Mouse (Mus musculus): ENCODE data around the gene Carns1. TPM values are rescaled to one million over a fixed set of nuclear protein-coding genes. Genes with fewer than 3 reads are reported as not detected.

Gene Carns1
- polyA plus RNA-seq (2014; fragmentation: Nextera tagmentation; extraction: Ambion mirVana), result 2.0 TPM in 2 replicates

DNA sequence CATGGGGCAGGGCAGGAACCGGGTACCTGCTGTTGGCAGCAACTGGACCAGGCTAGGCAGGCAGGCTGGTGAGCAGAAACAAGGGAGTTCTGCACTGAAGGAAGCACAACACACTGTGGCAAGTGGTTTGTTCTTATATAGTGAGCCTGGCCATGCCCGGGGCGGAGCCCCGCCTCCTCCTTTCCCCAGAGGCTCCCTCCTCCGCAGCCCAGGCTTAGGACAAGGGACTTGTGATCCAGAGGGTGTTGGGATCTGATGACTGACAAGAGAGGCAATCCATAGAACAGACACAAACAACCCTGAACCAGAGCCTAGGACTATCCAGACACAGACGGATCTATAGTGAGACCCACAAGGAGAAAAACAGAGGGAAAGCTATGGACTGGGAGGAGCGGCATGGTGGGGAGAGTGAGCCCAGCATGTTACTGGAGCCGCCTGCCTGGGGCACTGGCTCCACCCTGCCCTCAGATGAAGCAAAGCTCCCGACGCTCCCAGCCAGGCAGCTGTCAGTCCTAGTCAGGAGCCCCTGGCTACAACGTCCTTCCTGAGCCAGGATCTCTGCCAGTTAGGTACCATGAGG lies at the start of gene Carns1:
TSS of gene Carns1 (minus strand) at position 112 of the 580 bp plus-strand sequence.
- H3K27me3 ChIP-seq (ENCODE audit: control insufficient read depth, insufficient read depth, low read length), result no peaks in the 10 kb centered on the region
- H3K9me3 ChIP-seq (replicated peaks; ENCODE audit: control insufficient read depth, low read length), result no peaks in the 10 kb centered on the region
- 3% methylated on average over 11 of the region's 11 CpGs for WGBS
- H3K27ac ChIP-seq (replicated peaks; ENCODE audit: low read depth, low read length), result no peak within 1 kb of the TSS
- no peaks in the 10 kb centered on the region for H3K36me3 ChIP-seq (replicated peaks; ENCODE audit: control insufficient read depth, insufficient read depth, low read depth, low read length)
- ATAC-seq (replicated peaks; ENCODE audit: insufficient number of reproducible peaks, low FRiP score, low TSS enrichment, low read depth), result peak; percentile 68; the same call in 1 of the 2 replicates
- DNase-seq (ENCODE audit: low spot score), result peak; percentile 27
- peak within 1 kb of the TSS; percentile 33 for H3K9ac ChIP-seq (replicated peaks; ENCODE audit: low read length)
- H3K4me3 ChIP-seq (ENCODE audit: low read depth, low read length), result no peak within 1 kb of the TSS
- H3K4me1 ChIP-seq (ENCODE audit: control insufficient read depth, insufficient read depth, low read length), result peaks cover 3% of the 10 kb centered on the region; the same call in 1 of the 2 replicates
- peak within 1 kb of the TSS; percentile 33 for H3K4me2 ChIP-seq (ENCODE audit: low read depth, low read length)

DNA sequence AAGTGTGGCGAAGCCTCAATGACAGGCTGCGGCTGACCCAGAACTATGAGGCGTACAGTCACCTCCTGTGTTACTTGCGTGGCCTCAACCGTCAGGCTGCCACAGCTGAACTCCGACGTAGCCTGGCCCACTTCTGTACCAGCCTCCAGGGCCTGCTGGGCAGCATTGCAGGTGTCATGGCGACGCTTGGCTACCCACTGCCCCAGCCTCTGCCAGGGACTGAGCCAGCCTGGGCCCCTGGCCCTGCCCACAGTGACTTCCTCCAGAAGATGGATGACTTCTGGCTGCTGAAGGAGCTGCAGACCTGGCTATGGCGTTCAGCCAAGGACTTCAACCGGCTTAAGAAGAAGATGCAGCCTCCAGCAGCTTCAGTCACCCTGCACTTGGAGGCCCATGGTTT lies 46.9 kb upstream of the Carns1 start:
- ATAC-seq (replicated peaks; ENCODE audit: insufficient number of reproducible peaks, low FRiP score, low TSS enrichment, low read depth) (no peak), DNase-seq (ENCODE audit: low spot score) (no peak)
- WGBS, result 82% methylated on average over 11 of the region's 11 CpGs
- H3K27me3 ChIP-seq (ENCODE audit: control insufficient read depth, insufficient read depth, low read length), result no peaks in the 10 kb centered on the region
- H3K4me3 ChIP-seq (ENCODE audit: low read depth, low read length), result no peak overlapping the region
- H3K27ac ChIP-seq (replicated peaks; ENCODE audit: low read depth, low read length), result no peak overlapping the region
- H3K4me2 ChIP-seq (ENCODE audit: low read depth, low read length), result no peak overlapping the region
- no peaks in the 10 kb centered on the region for H3K36me3 ChIP-seq (replicated peaks; ENCODE audit: control insufficient read depth, insufficient read depth, low read depth, low read length)
- H3K4me1 ChIP-seq (ENCODE audit: control insufficient read depth, insufficient read depth, low read length), result peaks cover under 1% of the 10 kb centered on the region
- H3K9me3 ChIP-seq (replicated peaks; ENCODE audit: control insufficient read depth, low read length), result no peaks in the 10 kb centered on the region
- no peak overlapping the region for H3K9ac ChIP-seq (replicated peaks; ENCODE audit: low read length)

DNA sequence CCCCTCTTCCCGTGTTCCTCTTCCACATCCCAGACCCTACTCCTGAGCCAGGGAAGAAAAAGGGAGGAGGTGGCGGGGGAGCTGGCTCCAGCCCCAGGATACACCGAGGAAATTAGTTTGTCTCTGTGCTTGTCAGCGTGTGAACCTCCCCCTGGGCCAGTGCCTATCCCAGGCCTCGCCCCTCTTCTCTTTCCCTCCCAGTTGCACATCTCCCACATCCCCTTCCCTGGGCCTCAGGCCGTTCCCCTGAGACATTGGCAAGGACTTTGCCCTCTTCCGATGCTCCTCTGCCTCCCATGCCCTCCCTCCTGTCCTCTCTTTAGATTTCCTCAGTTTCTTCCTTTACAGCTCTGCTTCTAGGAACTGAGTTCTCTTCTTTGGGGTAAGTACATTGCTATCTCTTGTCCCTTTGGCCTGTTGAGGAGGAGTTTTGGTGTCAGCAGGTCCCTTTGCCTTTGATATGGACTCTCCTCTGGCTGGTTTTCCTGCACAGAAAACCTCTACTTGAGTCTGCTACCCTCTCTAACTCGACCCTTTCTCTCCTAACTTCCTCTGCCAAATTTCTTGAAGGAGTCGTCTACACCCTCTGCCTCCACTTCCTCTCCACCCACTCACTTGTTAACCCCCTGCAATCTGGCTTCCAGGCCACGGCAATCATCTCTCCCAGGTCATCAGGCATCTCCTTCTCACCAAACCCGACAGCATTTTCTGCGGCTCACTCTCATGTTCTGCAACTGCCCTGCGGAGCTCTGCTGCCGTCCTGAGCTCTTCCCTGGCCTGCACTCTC lies 45.9 kb upstream of the Carns1 start:
- H3K4me3 ChIP-seq (ENCODE audit: low read depth, low read length), result no peak overlapping the region
- H3K9ac ChIP-seq (replicated peaks; ENCODE audit: low read length), result no peak overlapping the region
- H3K27me3 ChIP-seq (ENCODE audit: control insufficient read depth, insufficient read depth, low read length), result no peaks in the 10 kb centered on the region
- DNase-seq (ENCODE audit: low spot score) (no peak), ATAC-seq (replicated peaks; ENCODE audit: insufficient number of reproducible peaks, low FRiP score, low TSS enrichment, low read depth) (no peak)
- 38% methylated on average over 14 of the region's 14 CpGs for WGBS
- no peak overlapping the region for H3K4me2 ChIP-seq (ENCODE audit: low read depth, low read length)
- H3K27ac ChIP-seq (replicated peaks; ENCODE audit: low read depth, low read length), result no peak overlapping the region
- no peaks in the 10 kb centered on the region for H3K9me3 ChIP-seq (replicated peaks; ENCODE audit: control insufficient read depth, low read length)
- peaks cover 6% of the 10 kb centered on the region for H3K4me1 ChIP-seq (ENCODE audit: control insufficient read depth, insufficient read depth, low read length)
- no peaks in the 10 kb centered on the region for H3K36me3 ChIP-seq (replicated peaks; ENCODE audit: control insufficient read depth, insufficient read depth, low read depth, low read length)

DNA sequence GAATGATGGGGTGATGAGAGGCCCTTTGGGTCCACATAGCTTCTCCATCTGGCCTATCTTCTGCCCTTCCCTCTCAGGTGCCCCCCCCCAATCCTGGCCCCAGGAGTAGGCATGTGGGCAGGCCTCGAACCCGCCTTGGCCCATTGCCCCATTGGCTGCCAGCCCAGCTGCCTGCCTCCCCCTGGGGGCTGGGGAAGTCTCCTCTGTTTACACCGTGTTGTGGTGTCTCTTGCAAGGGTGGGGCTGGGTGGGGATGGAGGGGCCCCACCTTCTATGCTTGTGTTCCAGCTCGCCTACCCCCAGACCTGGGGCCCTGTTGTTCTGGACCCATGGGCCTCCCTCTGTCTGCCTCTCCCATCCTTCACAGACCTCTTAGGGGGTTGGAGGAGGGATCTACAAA lies 45.1 kb upstream of the Carns1 start:
- no peak overlapping the region for H3K27ac ChIP-seq (replicated peaks; ENCODE audit: low read depth, low read length)
- no peak overlapping the region for H3K4me2 ChIP-seq (ENCODE audit: low read depth, low read length)
- H3K4me3 ChIP-seq (ENCODE audit: low read depth, low read length), result no peak overlapping the region
- no peaks in the 10 kb centered on the region for H3K27me3 ChIP-seq (ENCODE audit: control insufficient read depth, insufficient read depth, low read length)
- H3K36me3 ChIP-seq (replicated peaks; ENCODE audit: control insufficient read depth, insufficient read depth, low read depth, low read length), result no peaks in the 10 kb centered on the region
- DNase-seq (ENCODE audit: low spot score) (no peak), ATAC-seq (replicated peaks; ENCODE audit: insufficient number of reproducible peaks, low FRiP score, low TSS enrichment, low read depth) (no peak)
- WGBS, result 62% methylated on average over 4 of the region's 4 CpGs
- H3K4me1 ChIP-seq (ENCODE audit: control insufficient read depth, insufficient read depth, low read length), result peaks cover 10% of the 10 kb centered on the region
- H3K9me3 ChIP-seq (replicated peaks; ENCODE audit: control insufficient read depth, low read length), result no peaks in the 10 kb centered on the region
- no peak overlapping the region for H3K9ac ChIP-seq (replicated peaks; ENCODE audit: low read length)

DNA sequence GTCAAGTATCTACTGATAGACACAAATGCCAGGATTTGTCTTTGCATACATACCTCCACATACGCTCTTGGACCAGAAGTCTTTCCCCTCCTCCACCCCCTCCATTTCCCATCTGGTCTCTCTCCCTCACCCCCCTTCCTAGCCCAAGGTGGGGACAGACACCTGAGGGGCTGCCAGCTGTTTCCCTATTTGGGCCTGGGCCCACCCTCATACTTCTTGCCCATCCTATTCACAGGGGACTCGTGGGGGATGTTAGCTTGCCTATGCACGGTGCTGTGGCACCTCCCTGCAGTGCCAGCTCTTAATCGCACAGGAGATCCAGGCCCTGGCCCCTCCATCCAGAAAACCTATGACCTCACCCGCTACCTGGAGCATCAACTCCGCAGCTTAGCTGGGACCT lies 44.7 kb upstream of the Carns1 start:
- Histone ChIP-seq H3K36me3 (replicated peaks; ENCODE audit: control insufficient read depth, insufficient read depth, low read depth, low read length) (no peaks in the 10 kb centered on the region), H3K27ac (replicated peaks; ENCODE audit: low read depth, low read length) (no peak overlapping the region), H3K4me2 (ENCODE audit: low read depth, low read length) (no peak overlapping the region), H3K4me3 (ENCODE audit: low read depth, low read length) (no peak overlapping the region), H3K4me1 (ENCODE audit: control insufficient read depth, insufficient read depth, low read length) (peaks cover 12% of the 10 kb centered on the region), H3K27me3 (ENCODE audit: control insufficient read depth, insufficient read depth, low read length) (no peaks in the 10 kb centered on the region), H3K9me3 (replicated peaks; ENCODE audit: control insufficient read depth, low read length) (no peaks in the 10 kb centered on the region), H3K9ac (replicated peaks; ENCODE audit: low read length) (no peak overlapping the region)
- DNase-seq (ENCODE audit: low spot score) (no peak), ATAC-seq (replicated peaks; ENCODE audit: insufficient number of reproducible peaks, low FRiP score, low TSS enrichment, low read depth) (no peak)
- WGBS, result 88% methylated on average over 6 of the region's 6 CpGs

DNA sequence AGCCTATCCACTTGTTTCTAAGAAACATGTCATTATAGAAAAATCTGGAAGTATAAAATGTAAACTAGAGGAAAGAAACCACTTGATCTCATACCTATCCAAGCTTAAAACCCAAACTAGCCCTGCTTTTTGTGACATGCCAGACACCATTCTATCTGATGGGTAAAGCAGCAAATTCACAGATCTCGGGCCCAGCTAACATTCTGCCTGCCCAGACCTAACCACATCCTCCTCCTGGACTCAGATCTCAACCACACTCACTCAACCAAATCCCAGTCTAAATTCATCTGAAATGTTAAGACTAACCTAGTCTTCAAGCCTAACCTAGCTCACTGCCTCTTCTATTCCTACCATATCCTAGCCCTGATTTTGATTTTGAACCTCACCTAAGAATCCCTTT lies 43.5 kb upstream of the Carns1 start:
- Histone ChIP-seq H3K4me3 (ENCODE audit: low read depth, low read length) (no peak overlapping the region), H3K27ac (replicated peaks; ENCODE audit: low read depth, low read length) (no peak overlapping the region), H3K27me3 (ENCODE audit: control insufficient read depth, insufficient read depth, low read length) (no peaks in the 10 kb centered on the region), H3K9me3 (replicated peaks; ENCODE audit: control insufficient read depth, low read length) (no peaks in the 10 kb centered on the region), H3K4me2 (ENCODE audit: low read depth, low read length) (no peak overlapping the region), H3K36me3 (replicated peaks; ENCODE audit: control insufficient read depth, insufficient read depth, low read depth, low read length) (no peaks in the 10 kb centered on the region), H3K4me1 (ENCODE audit: control insufficient read depth, insufficient read depth, low read length) (peaks cover 12% of the 10 kb centered on the region), H3K9ac (replicated peaks; ENCODE audit: low read length) (no peak overlapping the region)
- no peak for ATAC-seq (replicated peaks; ENCODE audit: insufficient number of reproducible peaks, low FRiP score, low TSS enrichment, low read depth)
- 63% methylated on average over 1 of the region's 1 CpGs for WGBS
- DNase-seq (ENCODE audit: low spot score), result no peak

DNA sequence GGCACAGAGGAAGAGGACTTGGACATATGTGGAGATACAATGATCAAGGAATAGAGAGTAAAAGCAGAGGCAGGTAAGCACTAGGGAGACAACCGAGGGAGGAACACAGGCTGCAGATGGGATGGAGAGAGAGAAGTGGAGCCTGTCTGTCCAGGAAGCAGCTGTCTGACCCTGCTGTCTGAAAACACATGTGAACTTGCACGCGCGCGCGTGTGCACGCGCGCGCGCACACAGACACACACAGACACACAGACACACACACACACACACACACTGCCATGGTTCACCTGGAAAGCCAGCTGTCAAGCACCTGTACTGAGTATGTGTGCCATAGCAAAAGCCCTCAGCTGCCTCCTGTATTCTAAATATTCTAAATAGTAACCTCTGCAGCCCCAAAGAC lies 43.0 kb upstream of the Carns1 start:
- Histone ChIP-seq H3K9me3 (replicated peaks; ENCODE audit: control insufficient read depth, low read length) (no peaks in the 10 kb centered on the region), H3K27ac (replicated peaks; ENCODE audit: low read depth, low read length) (no peak overlapping the region), H3K4me2 (ENCODE audit: low read depth, low read length) (no peak overlapping the region), H3K36me3 (replicated peaks; ENCODE audit: control insufficient read depth, insufficient read depth, low read depth, low read length) (no peaks in the 10 kb centered on the region), H3K9ac (replicated peaks; ENCODE audit: low read length) (no peak overlapping the region), H3K4me1 (ENCODE audit: control insufficient read depth, insufficient read depth, low read length) (peaks cover 16% of the 10 kb centered on the region), H3K4me3 (ENCODE audit: low read depth, low read length) (no peak overlapping the region), H3K27me3 (ENCODE audit: control insufficient read depth, insufficient read depth, low read length) (no peaks in the 10 kb centered on the region; the same call in 1 of the 2 replicates)
- DNase-seq (ENCODE audit: low spot score) (no peak), ATAC-seq (replicated peaks; ENCODE audit: insufficient number of reproducible peaks, low FRiP score, low TSS enrichment, low read depth) (no peak)
- 86% methylated on average over 11 of the region's 11 CpGs for WGBS

DNA sequence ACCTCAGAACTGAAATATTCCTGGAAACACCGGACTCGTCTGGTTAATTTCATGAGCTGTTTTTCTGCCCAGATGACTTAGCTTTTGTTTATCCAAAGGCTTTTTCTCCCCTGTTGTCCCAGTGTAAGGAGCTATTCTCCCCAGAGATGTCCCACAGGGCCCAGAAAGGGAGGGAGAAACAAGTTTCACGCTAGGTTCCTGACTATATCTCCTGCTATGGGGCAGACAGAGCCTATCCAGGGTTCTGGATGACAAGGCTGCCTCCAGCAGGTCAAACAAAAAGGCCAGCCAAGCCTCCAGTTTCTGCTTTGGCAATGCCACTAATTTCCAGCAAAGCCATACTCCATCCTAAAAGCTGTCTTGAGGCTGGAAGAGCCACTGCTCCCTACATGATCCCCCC lies 42.6 kb upstream of the Carns1 start:
- no peak overlapping the region for H3K4me2 ChIP-seq (ENCODE audit: low read depth, low read length)
- peaks cover 17% of the 10 kb centered on the region for H3K4me1 ChIP-seq (ENCODE audit: control insufficient read depth, insufficient read depth, low read length)
- no peak overlapping the region for H3K9ac ChIP-seq (replicated peaks; ENCODE audit: low read length)
- no peak for DNase-seq (ENCODE audit: low spot score)
- H3K36me3 ChIP-seq (replicated peaks; ENCODE audit: control insufficient read depth, insufficient read depth, low read depth, low read length), result no peaks in the 10 kb centered on the region
- no peaks in the 10 kb centered on the region for H3K9me3 ChIP-seq (replicated peaks; ENCODE audit: control insufficient read depth, low read length)
- no peak for ATAC-seq (replicated peaks; ENCODE audit: insufficient number of reproducible peaks, low FRiP score, low TSS enrichment, low read depth)
- H3K27me3 ChIP-seq (ENCODE audit: control insufficient read depth, insufficient read depth, low read length), result no peaks in the 10 kb centered on the region; the same call in 1 of the 2 replicates
- H3K27ac ChIP-seq (replicated peaks; ENCODE audit: low read depth, low read length), result no peak overlapping the region
- WGBS, result 43% methylated on average over 3 of the region's 3 CpGs
- no peak overlapping the region for H3K4me3 ChIP-seq (ENCODE audit: low read depth, low read length)

Data from embryonic facial prominence, embryonic 11.5 days (tissue).